Comparison of ENCODE assay signal across 9 mouse cellular contexts in the genomic region with DNA sequence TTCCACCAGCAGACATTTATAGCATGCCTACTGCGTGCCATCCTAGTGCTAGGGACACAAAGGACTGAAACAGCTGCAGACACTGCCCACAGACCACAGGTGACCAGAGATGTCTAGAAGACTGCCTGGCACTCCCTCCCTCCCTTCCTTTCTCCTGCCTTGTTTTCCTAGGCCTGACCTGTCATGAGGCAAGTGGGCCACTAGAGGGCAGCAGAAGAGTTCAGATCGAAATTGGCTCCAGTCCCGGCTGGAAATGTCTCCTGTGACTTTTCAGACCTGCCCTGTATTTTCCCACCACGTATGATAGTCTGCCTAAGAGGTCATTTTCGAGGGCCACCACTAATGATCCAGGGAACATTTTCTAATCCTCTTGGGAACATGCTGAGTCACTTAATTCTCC. TPM values are rescaled to one million over a fixed set of nuclear protein-coding genes. Genes with fewer than 3 reads are reported as not detected.
DNase-seq lines count a peak whose midpoint lies in the region; ATAC-seq and TF ChIP-seq lines count a peak whose summit lies in the region.
"Had no signal": no experiment of that assay in that cellular context is flagged by ENCODE, and none has a peak within 500 bp of the region (broad histone marks: within the 10 kb centered on the region; RNA-seq: fewer than 3 reads in every experiment).

No protein-coding gene starts in this region.

- in situ Hi-C loops in CH12.LX (cut with MboI; ENCODE audit: low pct_ligation_motif_present, low pct_unique_long_range_greater_than_20kb, low sequenced_read_pairs): loop anchor here (25.0 kb wide), 1 partner anchor 480 kb away; no protein-coding TSS in a partner anchor

- no peaks in the 10 kb centered on the region for H3K79me2 ChIP-seq in CH12.LX (replicated peaks; ENCODE audit: control insufficient read depth, extremely low read depth, insufficient read depth, poor library complexity, severe bottlenecking)

- ATAC-seq in heart, embryonic 14.5 days (ENCODE audit: insufficient number of reproducible peaks, insufficient read depth, low FRiP score, low read depth): no peak
- ATAC-seq in liver, embryonic 12.5 days: 0 out of 2 replicates have a peak, but pooled peaks have one; percentile 28
- peak; percentile 62 for ATAC-seq in neural tube, embryonic 15.5 days (ENCODE audit: low FRiP score)

- no peak for TF ChIP-seq POLR2A in CH12.LX (IDR thresholded peaks at IDR 0.05; ENCODE audit: low read depth, low read length)
- TF ChIP-seq POLR2A in thymus, adult 2 months (IDR thresholded peaks at IDR 0.05; ENCODE audit: control insufficient read depth, extremely low read depth, insufficient read depth, low read length, poor library complexity): no peak

- no peak overlapping the region for H3K27ac ChIP-seq in CH12.LX (ENCODE audit: insufficient read depth, low read depth)
- peak overlapping the region; percentile 60; the same call in 1 of the 2 replicates for H3K27ac ChIP-seq in forebrain, embryonic 10.5 days
- H3K27ac ChIP-seq in heart, embryonic 14.5 days (replicated peaks in 1 of 2; ENCODE audit: control insufficient read depth in 1 of 2, insufficient read depth in 1 of 2, low read depth in 2 of 2, low read length in 2 of 2): peak overlapping the region; percentile 10 to 34; a peak in 2 of 4 replicates
- no peak overlapping the region for H3K27ac ChIP-seq in liver, embryonic 12.5 days
- H3K27ac ChIP-seq in neural tube, embryonic 15.5 days (replicated peaks): peak overlapping the region; percentile 75; the same call in 1 of the 2 replicates
- no peak overlapping the region for H3K27ac ChIP-seq in thymus, adult 2 months (ENCODE audit: control insufficient read depth, insufficient read depth, low read length)
- H3K27ac ChIP-seq: embryonic facial prominence, embryonic 15.5 days had no signal

- H3K4me2 ChIP-seq in CH12.LX (ENCODE audit: insufficient read depth, low read depth, poor library complexity, severe bottlenecking): peak overlapping the region; percentile 22; the same call in 1 of the 2 replicates
- H3K4me2 ChIP-seq in heart, embryonic 14.5 days (ENCODE audit: low read length): no peak overlapping the region
- H3K4me2 ChIP-seq in liver, embryonic 12.5 days: no peak overlapping the region
- H3K4me2 ChIP-seq in neural tube, embryonic 15.5 days: no peak overlapping the region
- H3K4me2 ChIP-seq: embryonic facial prominence, embryonic 15.5 days had no signal

- TF ChIP-seq EP300 in CH12.LX (IDR thresholded peaks at IDR 0.05; ENCODE audit: low read length): no peak

- no peaks in the 10 kb centered on the region for H3K9me3 ChIP-seq in CH12.LX (replicated peaks; ENCODE audit: low read length)
- no peaks in the 10 kb centered on the region for H3K9me3 ChIP-seq in forebrain, embryonic 10.5 days
- H3K9me3 ChIP-seq in heart, embryonic 14.5 days (ENCODE audit: control insufficient read depth, low read length): no peaks in the 10 kb centered on the region
- H3K9me3 ChIP-seq in liver, embryonic 12.5 days (replicated peaks): no peaks in the 10 kb centered on the region
- H3K9me3 ChIP-seq in neural tube, embryonic 15.5 days (replicated peaks): no peaks in the 10 kb centered on the region
- H3K9me3 ChIP-seq: embryonic facial prominence, embryonic 15.5 days had no signal

- H3K36me3 ChIP-seq in CH12.LX (replicated peaks in 1 of 2; ENCODE audit: control insufficient read depth in 1 of 2, insufficient read depth in 1 of 2, low read length in 1 of 2): no peaks in the 10 kb centered on the region
- H3K36me3 ChIP-seq in forebrain, embryonic 10.5 days (replicated peaks): peaks cover 69% of the 10 kb centered on the region
- H3K36me3 ChIP-seq in heart, embryonic 14.5 days (ENCODE audit: control insufficient read depth, insufficient read depth, low read length): peaks cover 79% of the 10 kb centered on the region
- 0 out of 2 replicates have a peak, but pooled peaks cover 2% of the 10 kb centered on the region for H3K36me3 ChIP-seq in liver, embryonic 12.5 days
- H3K36me3 ChIP-seq in neural tube, embryonic 15.5 days: no peaks in the 10 kb centered on the region
- H3K36me3 ChIP-seq in thymus, adult 2 months (ENCODE audit: control insufficient read depth, insufficient read depth, low read length): no peaks in the 10 kb centered on the region

- dilution Hi-C loops in CH12.LX (cut with MboI; ENCODE audit: extremely low pct_ligation_motif_present, extremely low pct_unique_long_range_greater_than_20kb, low sequenced_read_pairs): no loop called here

- H3K9ac ChIP-seq in CH12.LX (ENCODE audit: insufficient read depth, low read depth): no peak overlapping the region
- H3K9ac ChIP-seq in heart, embryonic 14.5 days (ENCODE audit: low read length): 0 out of 2 replicates have a peak overlapping the region, but pooled peaks have one; percentile 1
- no peak overlapping the region for H3K9ac ChIP-seq in liver, embryonic 12.5 days
- no peak overlapping the region for H3K9ac ChIP-seq in neural tube, embryonic 15.5 days (replicated peaks)
- H3K9ac ChIP-seq: embryonic facial prominence, embryonic 15.5 days had no signal

- WGBS in forebrain, embryonic 10.5 days: 6% methylated on average over 5 of the region's 5 CpGs
- WGBS in heart, embryonic 14.5 days: 3% methylated on average over 5 of the region's 5 CpGs
- 4% methylated on average over 5 of the region's 5 CpGs for WGBS in liver, embryonic 12.5 days (ENCODE audit: insufficient replicate concordance)
- 6% methylated on average over 5 of the region's 5 CpGs for WGBS in neural tube, embryonic 15.5 days
- WGBS in thymus, adult 2 months: 22% methylated on average over 5 of the region's 5 CpGs

- peaks cover 3 to 18% of the 10 kb centered on the region in 2 experiments; a peak in 2 of 4 replicates for H3K4me1 ChIP-seq in CH12.LX (ENCODE audit: control insufficient read depth in 1 of 2, insufficient read depth in 2 of 2)
- H3K4me1 ChIP-seq in forebrain, embryonic 10.5 days: peaks cover 10% of the 10 kb centered on the region; the same call in 1 of the 2 replicates
- H3K4me1 ChIP-seq in heart, embryonic 14.5 days (ENCODE audit: control insufficient read depth in 2 of 2, insufficient read depth in 2 of 2, low read length in 2 of 2): peaks cover 3 to 16% of the 10 kb centered on the region in 2 experiments
- H3K4me1 ChIP-seq in liver, embryonic 12.5 days: peaks cover 4% of the 10 kb centered on the region; the same call in 1 of the 2 replicates
- H3K4me1 ChIP-seq in neural tube, embryonic 15.5 days: peaks cover 8% of the 10 kb centered on the region
- no peaks in the 10 kb centered on the region for H3K4me1 ChIP-seq in thymus, adult 2 months (replicated peaks; ENCODE audit: control insufficient read depth, insufficient read depth, low read length)

- no peak overlapping the region for H3K4me3 ChIP-seq in CH12.LX (replicated peaks in 1 of 3; ENCODE audit: low read depth in 2 of 3, low read length in 2 of 3, poor library complexity in 1 of 3)
- no peak overlapping the region for H3K4me3 ChIP-seq in forebrain, embryonic 10.5 days
- H3K4me3 ChIP-seq in heart, embryonic 14.5 days (ENCODE audit: control insufficient read depth in 1 of 2, insufficient read depth in 1 of 2, low read depth in 1 of 2, low read length in 2 of 2): no peak overlapping the region
- no peak overlapping the region for H3K4me3 ChIP-seq in liver, embryonic 12.5 days
- no peak overlapping the region for H3K4me3 ChIP-seq in neural tube, embryonic 15.5 days (replicated peaks)
- H3K4me3 ChIP-seq in thymus, adult 2 months (ENCODE audit: control insufficient read depth, insufficient read depth, low read length): no peak overlapping the region
- H3K4me3 ChIP-seq: embryonic facial prominence, embryonic 15.5 days had no signal

- peak; percentile 81 to 84 for TF ChIP-seq CTCF in CH12.LX (conservative IDR thresholded peaks at IDR 0.05 in 1 of 2, IDR thresholded peaks at IDR 0.05 in 1 of 2; ENCODE audit: low read depth in 2 of 2, low read length in 2 of 2)
- peak; percentile 78; the same call in 1 of the 2 replicates for TF ChIP-seq CTCF in thymus, adult 2 months (IDR thresholded peaks at IDR 0.05; ENCODE audit: borderline replicate concordance, control insufficient read depth, extremely low read depth, insufficient read depth, low read length, poor library complexity)

- TF ChIP-seq RAD21 in CH12.LX (IDR thresholded peaks at IDR 0.05; ENCODE audit: low read depth, low read length): peak; percentile 61

- no peaks in the 10 kb centered on the region for H3K27me3 ChIP-seq in CH12.LX (replicated peaks)
- H3K27me3 ChIP-seq in forebrain, embryonic 10.5 days (ENCODE audit: poor library complexity, severe bottlenecking): no peaks in the 10 kb centered on the region
- H3K27me3 ChIP-seq in heart, embryonic 14.5 days (ENCODE audit: control insufficient read depth, insufficient read depth, low read length): no peaks in the 10 kb centered on the region
- H3K27me3 ChIP-seq in liver, embryonic 12.5 days (replicated peaks): no peaks in the 10 kb centered on the region
- no peaks in the 10 kb centered on the region for H3K27me3 ChIP-seq in neural tube, embryonic 15.5 days (replicated peaks)
- no peaks in the 10 kb centered on the region for H3K27me3 ChIP-seq in thymus, adult 2 months (ENCODE audit: control insufficient read depth, insufficient read depth, low read length)
- H3K27me3 ChIP-seq: embryonic facial prominence, embryonic 15.5 days had no signal

- DNase-seq in CH12.LX (ENCODE audit: extremely low read depth): peak; percentile 67
- DNase-seq in brain, adult 2 months (ENCODE audit: low read depth, low spot score): peak; percentile 88
- peak; percentile 80 for DNase-seq in forebrain, embryonic 10.5 days (ENCODE audit: extremely low spot score, low spot score)
- peak; percentile 82 for DNase-seq in kidney, postnatal 14 days
- DNase-seq in thymus, adult 2 months: peak; percentile 63

TF ChIP-seq in CH12.LX, 34 proteins besides CTCF, POLR2A, EP300 and RAD21:
- no peak for TF ChIP-seq ZKSCAN1 (IDR thresholded peaks at IDR 0.05; ENCODE audit: borderline replicate concordance, low read depth, low read length)
- peak; percentile 39 for TF ChIP-seq SMC3 (IDR thresholded peaks at IDR 0.05; ENCODE audit: low read depth, low read length)

RNA-seq across cellular contexts. Expression of gene Gm4353, which starts 47.6 kb away (rescaled TPM):
- total RNA-seq in CH12.LX (2012; rRNA removed) (2.0 and 3.1 TPM in 2 replicates), CH12.LX (2014; rRNA removed) (30.0 and 34.1 TPM in 2 replicates)
- polyA plus RNA-seq in CH12.LX (2012; ENCODE audit: insufficient read length, low read depth): 0.74 TPM in 2 replicates
- polyA plus RNA-seq in forebrain, embryonic 10.5 days (2016; fragmentation: Nextera tagmentation; extraction: Ambion mirVana): 1.0 TPM in 2 replicates
- 0.27 and 0.40 TPM in 2 replicates for polyA plus RNA-seq in heart, embryonic 14.5 days (2014; fragmentation: Nextera tagmentation; extraction: Ambion mirVana)
- 0.43 and 0.82 TPM in 2 replicates for polyA plus RNA-seq in liver, embryonic 12.5 days (2016; fragmentation: Nextera tagmentation; extraction: Ambion mirVana)
- 0.89 and 1.7 TPM in 2 replicates for polyA plus RNA-seq in neural tube, embryonic 15.5 days (2015; fragmentation: Nextera tagmentation; extraction: Ambion mirVana)
- polyA plus RNA-seq in thymus, adult 2 months (2012; rRNA removed): 1.1 and 1.5 TPM in 2 replicates

Comparison
In these comparisons a context has a peak if more than half of its experiments do, and no peak if none do; other contexts are left out.
1. H3K27ac ChIP-seq: peak in forebrain, embryonic 10.5 days (single experiment), heart, embryonic 14.5 days (2 of 2) and neural tube, embryonic 15.5 days (single experiment); none in CH12.LX (single experiment), liver, embryonic 12.5 days (single experiment) and thymus, adult 2 months (single experiment).
2. Peak in every context shown above with its lines, with median percentiles within 50 percentile points of each other: DNase-seq.